Mouse (Mus musculus): Measurements from ENCODE around the gene Thsd7b. TPM values are rescaled to one million over a fixed set of nuclear protein-coding genes. Genes with fewer than 3 reads are reported as not detected.
"Not testable (repeated sequence)": the region's sequence is repeated elsewhere in the genome, so short reads cannot be mapped to it uniquely, and the experiment has no call there.

Thsd7b gene
- polyA plus RNA-seq, 1 experiment from 2014 or later, result 3.7 TPM

DNA sequence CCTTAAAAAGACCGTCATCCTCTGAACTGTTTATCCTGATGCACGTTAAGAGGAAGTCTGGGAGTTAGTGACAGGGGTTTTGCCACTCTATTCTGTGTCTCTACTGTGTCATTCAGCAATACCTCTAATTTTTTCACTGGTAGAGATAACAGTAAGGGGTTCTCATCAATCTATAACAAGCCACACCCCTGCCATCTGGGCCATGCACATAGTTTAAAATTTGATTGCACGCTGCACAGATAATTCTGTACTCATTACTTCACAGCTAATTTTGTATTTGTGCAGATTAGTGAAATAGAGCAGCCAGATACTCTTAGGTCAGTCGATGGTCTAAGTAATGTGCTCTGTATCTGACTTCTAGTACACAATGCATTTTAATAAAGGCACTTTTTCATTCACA is 673.9 kb downstream of the Thsd7b start:
- Histone ChIP-seq H3K9me3 (ENCODE audit: control insufficient read depth, low read length) (no peaks in the 10 kb centered on the region), H3K9ac (ENCODE audit: low read length) (no peak overlapping the region), H3K27ac (ENCODE audit: low read depth, low read length) (no peak overlapping the region), H3K4me2 (ENCODE audit: low read depth, low read length, severe bottlenecking) (no peak overlapping the region), H3K27me3 (ENCODE audit: control insufficient read depth, insufficient read depth, low read length) (no peaks in the 10 kb centered on the region), H3K4me1 (replicated peaks; ENCODE audit: control insufficient read depth, insufficient read depth, low read length) (no peaks in the 10 kb centered on the region), H3K4me3 (ENCODE audit: low read depth, low read length) (no peak overlapping the region), H3K36me3 (ENCODE audit: control insufficient read depth, insufficient read depth, low read length) (no peaks in the 10 kb centered on the region)
- 77% methylated on average over 4 of the region's 4 CpGs for WGBS
- no peak for ATAC-seq (replicated peaks; ENCODE audit: low FRiP score)
- no peak for DNase-seq (ENCODE audit: low spot score)

GRCm38 (mm10) chr1:129955478-129955877 is 682.4 kb downstream of the Thsd7b start:
- 69% methylated on average over 1 of the region's 1 CpGs for WGBS
- Histone ChIP-seq H3K4me1 (replicated peaks; ENCODE audit: control insufficient read depth, insufficient read depth, low read length) (no peaks in the 10 kb centered on the region), H3K4me3 (ENCODE audit: low read depth, low read length) (no peak overlapping the region), H3K27me3 (ENCODE audit: control insufficient read depth, insufficient read depth, low read length) (no peaks in the 10 kb centered on the region), H3K9me3 (ENCODE audit: control insufficient read depth, low read length) (no peaks in the 10 kb centered on the region), H3K36me3 (ENCODE audit: control insufficient read depth, insufficient read depth, low read length) (no peaks in the 10 kb centered on the region), H3K27ac (ENCODE audit: low read depth, low read length) (no peak overlapping the region), H3K9ac (ENCODE audit: low read length) (no peak overlapping the region), H3K4me2 (ENCODE audit: low read depth, low read length, severe bottlenecking) (no peak overlapping the region)
- ATAC-seq (replicated peaks; ENCODE audit: low FRiP score) (no peak), DNase-seq (ENCODE audit: low spot score) (no peak)

DNA sequence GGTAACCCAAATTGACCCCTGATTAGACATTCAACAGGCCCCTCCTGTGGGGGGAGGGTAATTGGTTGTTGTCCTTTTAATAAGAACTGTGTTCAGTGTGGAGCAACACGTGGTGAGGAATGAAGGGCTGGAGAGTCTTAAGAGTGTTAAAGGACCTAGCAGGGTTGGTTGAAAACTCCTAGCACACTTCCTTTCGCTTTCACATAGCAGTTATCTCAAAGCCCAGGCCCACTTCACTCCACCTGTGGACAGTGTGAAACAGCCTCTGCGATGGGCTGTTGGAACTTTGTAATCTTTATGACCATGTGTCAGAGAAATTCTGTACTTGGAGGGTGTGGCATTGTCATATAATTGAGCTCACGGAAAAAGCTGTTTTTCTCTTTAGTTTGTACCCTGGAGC is 683.5 kb downstream of the Thsd7b start:
- 65% methylated on average over 4 of the region's 4 CpGs for WGBS
- Histone ChIP-seq H3K4me2 (ENCODE audit: low read depth, low read length, severe bottlenecking) (no peak overlapping the region), H3K36me3 (ENCODE audit: control insufficient read depth, insufficient read depth, low read length) (no peaks in the 10 kb centered on the region), H3K27ac (ENCODE audit: low read depth, low read length) (no peak overlapping the region), H3K4me1 (replicated peaks; ENCODE audit: control insufficient read depth, insufficient read depth, low read length) (no peaks in the 10 kb centered on the region), H3K27me3 (ENCODE audit: control insufficient read depth, insufficient read depth, low read length) (no peaks in the 10 kb centered on the region), H3K9me3 (ENCODE audit: control insufficient read depth, low read length) (no peaks in the 10 kb centered on the region), H3K9ac (ENCODE audit: low read length) (no peak overlapping the region), H3K4me3 (ENCODE audit: low read depth, low read length) (no peak overlapping the region)
- DNase-seq (ENCODE audit: low spot score) (no peak), ATAC-seq (replicated peaks; ENCODE audit: low FRiP score) (no peak)

DNA sequence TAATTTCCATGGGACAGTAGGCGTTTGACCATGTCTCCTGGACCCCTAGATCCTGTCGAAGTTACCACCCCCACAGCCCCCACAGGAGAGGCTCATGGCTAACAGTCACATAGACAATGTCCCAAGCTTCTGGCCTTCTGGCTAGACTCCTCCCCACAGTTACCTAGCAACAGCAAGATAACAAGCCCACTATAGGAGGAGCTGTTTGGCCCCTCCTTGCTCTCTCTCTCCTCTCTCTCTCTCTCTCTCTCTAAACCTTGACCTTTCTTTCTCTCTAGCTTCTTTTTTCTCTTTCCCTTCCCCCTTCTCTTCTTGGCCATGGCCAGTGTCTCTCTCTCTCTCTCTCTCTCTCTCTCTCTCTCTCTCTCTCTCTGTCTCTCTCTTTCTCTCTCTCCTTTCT is 686.2 kb downstream of the Thsd7b start:
- ATAC-seq (replicated peaks; ENCODE audit: low FRiP score); H3K4me2 ChIP-seq (ENCODE audit: low read depth, low read length, severe bottlenecking); DNase-seq (ENCODE audit: low spot score); H3K27ac ChIP-seq (ENCODE audit: low read depth, low read length); H3K9me3 ChIP-seq (ENCODE audit: control insufficient read depth, low read length); H3K4me1 ChIP-seq (replicated peaks; ENCODE audit: control insufficient read depth, insufficient read depth, low read length); H3K4me3 ChIP-seq (ENCODE audit: low read depth, low read length); H3K27me3 ChIP-seq (ENCODE audit: control insufficient read depth, insufficient read depth, low read length); H3K9ac ChIP-seq (ENCODE audit: low read length); H3K36me3 ChIP-seq (ENCODE audit: control insufficient read depth, insufficient read depth, low read length): not testable (repeated sequence)
- WGBS, result 57% methylated on average over 2 of the region's 2 CpGs

GRCm38 (mm10) chr1:129963166-129963565 is 690.1 kb downstream of the Thsd7b start:
- Histone ChIP-seq H3K27ac (ENCODE audit: low read depth, low read length) (no peak overlapping the region), H3K4me2 (ENCODE audit: low read depth, low read length, severe bottlenecking) (no peak overlapping the region), H3K4me1 (replicated peaks; ENCODE audit: control insufficient read depth, insufficient read depth, low read length) (no peaks in the 10 kb centered on the region), H3K9me3 (ENCODE audit: control insufficient read depth, low read length) (no peaks in the 10 kb centered on the region), H3K27me3 (ENCODE audit: control insufficient read depth, insufficient read depth, low read length) (no peaks in the 10 kb centered on the region), H3K4me3 (ENCODE audit: low read depth, low read length) (no peak overlapping the region), H3K36me3 (ENCODE audit: control insufficient read depth, insufficient read depth, low read length) (no peaks in the 10 kb centered on the region), H3K9ac (ENCODE audit: low read length) (no peak overlapping the region)
- 88% methylated on average over 2 of the region's 2 CpGs for WGBS
- ATAC-seq (replicated peaks; ENCODE audit: low FRiP score) (no peak), DNase-seq (ENCODE audit: low spot score) (no peak)

GRCm38 (mm10) chr1:129989247-129989646 is 716.1 kb downstream of the Thsd7b start:
- H3K36me3 ChIP-seq (ENCODE audit: control insufficient read depth, insufficient read depth, low read length); DNase-seq (ENCODE audit: low spot score); ATAC-seq (replicated peaks; ENCODE audit: low FRiP score); H3K9me3 ChIP-seq (ENCODE audit: control insufficient read depth, low read length); H3K4me1 ChIP-seq (replicated peaks; ENCODE audit: control insufficient read depth, insufficient read depth, low read length); H3K9ac ChIP-seq (ENCODE audit: low read length); H3K27me3 ChIP-seq (ENCODE audit: control insufficient read depth, insufficient read depth, low read length); H3K27ac ChIP-seq (ENCODE audit: low read depth, low read length); H3K4me2 ChIP-seq (ENCODE audit: low read depth, low read length, severe bottlenecking); H3K4me3 ChIP-seq (ENCODE audit: low read depth, low read length): not testable (repeated sequence)

GRCm38 (mm10) chr1:129990821-129991220 is 717.7 kb downstream of the Thsd7b start:
- DNase-seq (ENCODE audit: low spot score) (no peak), ATAC-seq (replicated peaks; ENCODE audit: low FRiP score) (no peak)
- Histone ChIP-seq H3K4me2 (ENCODE audit: low read depth, low read length, severe bottlenecking) (no peak overlapping the region), H3K4me1 (replicated peaks; ENCODE audit: control insufficient read depth, insufficient read depth, low read length) (no peaks in the 10 kb centered on the region), H3K9me3 (ENCODE audit: control insufficient read depth, low read length) (no peaks in the 10 kb centered on the region), H3K27ac (ENCODE audit: low read depth, low read length) (no peak overlapping the region), H3K36me3 (ENCODE audit: control insufficient read depth, insufficient read depth, low read length) (no peaks in the 10 kb centered on the region), H3K9ac (ENCODE audit: low read length) (no peak overlapping the region), H3K4me3 (ENCODE audit: low read depth, low read length) (no peak overlapping the region), H3K27me3 (ENCODE audit: control insufficient read depth, insufficient read depth, low read length) (no peaks in the 10 kb centered on the region)
- WGBS, result 81% methylated on average over 2 of the region's 2 CpGs

DNA sequence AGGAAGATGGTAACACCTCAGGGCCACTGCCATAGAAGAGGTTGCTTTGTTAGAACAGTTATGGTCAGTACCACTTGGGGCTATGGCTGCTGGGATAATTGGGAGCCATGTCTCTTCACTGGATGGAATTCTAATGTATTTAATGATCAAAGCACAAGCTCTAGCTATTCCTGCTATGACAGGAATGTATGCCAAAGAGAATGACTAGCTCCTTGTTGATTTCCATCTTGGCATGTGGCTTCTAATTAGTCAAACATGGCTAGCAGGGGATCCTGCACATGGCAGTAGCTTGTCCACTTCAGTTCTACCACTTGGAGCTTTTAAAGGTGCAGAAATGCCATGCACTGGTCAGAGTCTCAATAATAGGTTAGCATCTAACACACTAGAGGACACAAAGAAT is 781.9 kb downstream of the Thsd7b start:
- Histone ChIP-seq H3K9me3 (ENCODE audit: control insufficient read depth, low read length) (no peaks in the 10 kb centered on the region), H3K4me3 (ENCODE audit: low read depth, low read length) (no peak overlapping the region), H3K27me3 (ENCODE audit: control insufficient read depth, insufficient read depth, low read length) (no peaks in the 10 kb centered on the region), H3K9ac (ENCODE audit: low read length) (no peak overlapping the region), H3K4me1 (replicated peaks; ENCODE audit: control insufficient read depth, insufficient read depth, low read length) (no peaks in the 10 kb centered on the region), H3K36me3 (ENCODE audit: control insufficient read depth, insufficient read depth, low read length) (no peaks in the 10 kb centered on the region), H3K4me2 (ENCODE audit: low read depth, low read length, severe bottlenecking) (no peak overlapping the region), H3K27ac (ENCODE audit: low read depth, low read length) (no peak overlapping the region)
- DNase-seq (ENCODE audit: low spot score) (no peak), ATAC-seq (replicated peaks; ENCODE audit: low FRiP score) (no peak)

DNA sequence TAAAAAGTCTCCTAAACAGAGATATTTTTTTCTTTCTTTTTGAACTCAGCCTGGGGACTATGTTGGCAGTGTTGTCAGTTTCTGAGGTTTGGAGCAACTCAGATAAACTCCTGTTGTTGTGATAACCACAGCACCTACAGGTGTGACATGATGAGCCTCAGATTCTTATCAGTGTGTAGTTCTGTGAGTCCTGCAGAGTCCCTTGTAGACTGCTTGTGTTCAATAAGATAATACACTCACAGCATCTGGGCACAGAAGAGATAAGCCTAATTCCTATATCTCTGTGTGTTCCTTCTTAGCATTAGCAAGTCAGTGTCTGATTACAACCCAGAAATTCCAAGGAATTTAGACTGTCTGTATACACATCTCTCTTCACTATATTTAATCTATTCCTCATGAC is 789.0 kb downstream of the Thsd7b start:
- Histone ChIP-seq H3K4me2 (ENCODE audit: low read depth, low read length, severe bottlenecking) (no peak overlapping the region), H3K9ac (ENCODE audit: low read length) (no peak overlapping the region), H3K4me3 (ENCODE audit: low read depth, low read length) (no peak overlapping the region), H3K27me3 (ENCODE audit: control insufficient read depth, insufficient read depth, low read length) (no peaks in the 10 kb centered on the region), H3K4me1 (replicated peaks; ENCODE audit: control insufficient read depth, insufficient read depth, low read length) (no peaks in the 10 kb centered on the region), H3K36me3 (ENCODE audit: control insufficient read depth, insufficient read depth, low read length) (no peaks in the 10 kb centered on the region), H3K27ac (ENCODE audit: low read depth, low read length) (no peak overlapping the region), H3K9me3 (ENCODE audit: control insufficient read depth, low read length) (no peaks in the 10 kb centered on the region)
- no peak for DNase-seq (ENCODE audit: low spot score)
- ATAC-seq (replicated peaks; ENCODE audit: low FRiP score), result no peak
